Mouse (Mus musculus): ENCODE results near the gene Olfr825.
A peak's percentile ranks its signal among the peaks of the same experiment; 100 is the strongest.

- TF ChIP-seq CTCF (IDR thresholded peaks at IDR 0.05; ENCODE audit: low read depth) (no peak), EP300 (IDR thresholded peaks at IDR 0.05; ENCODE audit: low read depth) (0 out of 2 replicates have a peak, but pooled peaks have one; percentile 20)
Measured at GRCm38 (mm10) chr10:130165196-130165595, 1.4 kb downstream of the Olfr825 start.

Data from liver, postnatal 0 days (tissue).